Mouse (Mus musculus) kidney, postnatal 36 days (tissue): ENCODE measurements around the gene Qtrt2.

ENCODE experiments used
- DNase-seq, 2 experiments: peaks; one replicate each; pipeline ENCODE4 v3.0.0; 2021 to 2022; ENCODE audit warnings: mixed read lengths in 2 of 2

Gene Qtrt2

DNA sequence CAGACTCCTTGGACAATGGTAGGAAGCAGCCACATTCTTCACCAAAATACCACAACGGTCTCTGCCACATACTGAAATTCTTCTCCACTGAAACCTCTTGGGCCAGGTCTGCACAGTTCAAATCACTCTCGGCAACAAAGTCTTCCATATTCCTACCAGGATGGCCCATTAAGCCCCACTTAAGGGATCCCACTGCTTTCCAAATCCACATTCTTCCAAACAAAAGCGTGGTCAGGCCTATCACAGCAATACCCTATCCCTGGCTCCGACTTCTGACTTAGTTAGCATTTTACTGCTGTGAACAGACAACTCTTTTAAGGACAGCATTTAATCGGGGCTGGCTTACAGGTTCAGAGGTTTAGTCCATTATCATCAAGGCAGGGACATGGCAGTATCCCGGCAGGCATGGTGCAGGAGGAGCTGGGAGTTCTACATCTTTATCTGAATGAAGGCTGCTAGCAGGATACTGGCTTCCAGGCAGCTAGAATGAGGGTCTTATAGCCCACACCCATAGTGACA lies at the start of gene Qtrt2:
TSS of gene Qtrt2 (minus strand) at position 469 of the 519 bp plus-strand sequence.
- DNase-seq: no peak

GRCm38 (mm10) chr16:43973606-43974220 lies 47.1 kb upstream of the Qtrt2 start:
- no peak for DNase-seq

DNA sequence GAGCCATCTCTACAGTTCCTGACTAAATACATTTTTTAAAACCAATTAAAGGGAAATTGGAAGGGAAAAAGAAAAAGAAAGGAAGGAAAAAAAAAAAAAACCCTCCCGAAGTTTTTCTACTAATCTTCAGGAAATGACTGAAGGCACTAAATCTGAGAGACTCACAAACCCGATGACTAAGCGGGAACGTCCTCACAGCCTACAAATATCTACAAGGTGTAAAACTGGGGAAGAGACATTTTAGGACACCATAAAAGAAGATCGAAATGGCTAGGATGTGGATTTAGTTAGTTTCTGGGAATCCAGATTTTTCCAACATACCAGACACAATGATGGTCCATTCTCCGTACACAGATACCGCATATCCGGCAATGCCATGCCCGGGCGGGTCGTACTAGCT lies 46.5 kb upstream of the Qtrt2 start:
- no peak for DNase-seq

- no peak for DNase-seq
Observed at GRCm38 (mm10) chr16:43972391-43972790, 45.8 kb upstream of the Qtrt2 start.

- no peak for DNase-seq
Observed at GRCm38 (mm10) chr16:43971741-43972140, 45.1 kb upstream of the Qtrt2 start.

DNA sequence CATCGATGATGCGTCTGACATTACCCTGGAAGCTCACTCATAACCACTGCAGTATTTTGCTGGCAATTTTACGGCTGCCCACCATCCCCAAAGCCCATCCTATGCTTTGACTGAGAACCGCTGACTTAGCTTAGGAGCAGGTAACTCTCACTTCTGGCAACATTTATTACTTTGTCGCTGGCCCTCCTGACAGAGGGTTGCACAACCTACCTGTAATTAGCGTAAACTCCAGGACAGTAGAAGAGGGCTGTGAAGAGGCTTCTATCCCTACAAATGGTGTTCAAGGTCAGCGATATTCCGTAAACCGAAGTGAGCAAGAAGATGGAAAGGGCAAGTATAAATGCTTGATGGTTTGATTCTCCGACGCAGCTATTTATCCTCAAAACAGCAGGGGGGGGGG lies 44.6 kb upstream of the Qtrt2 start:
- DNase-seq: no peak

GRCm38 (mm10) chr16:43970426-43970825 lies 43.8 kb upstream of the Qtrt2 start:
- no peak for DNase-seq

DNA sequence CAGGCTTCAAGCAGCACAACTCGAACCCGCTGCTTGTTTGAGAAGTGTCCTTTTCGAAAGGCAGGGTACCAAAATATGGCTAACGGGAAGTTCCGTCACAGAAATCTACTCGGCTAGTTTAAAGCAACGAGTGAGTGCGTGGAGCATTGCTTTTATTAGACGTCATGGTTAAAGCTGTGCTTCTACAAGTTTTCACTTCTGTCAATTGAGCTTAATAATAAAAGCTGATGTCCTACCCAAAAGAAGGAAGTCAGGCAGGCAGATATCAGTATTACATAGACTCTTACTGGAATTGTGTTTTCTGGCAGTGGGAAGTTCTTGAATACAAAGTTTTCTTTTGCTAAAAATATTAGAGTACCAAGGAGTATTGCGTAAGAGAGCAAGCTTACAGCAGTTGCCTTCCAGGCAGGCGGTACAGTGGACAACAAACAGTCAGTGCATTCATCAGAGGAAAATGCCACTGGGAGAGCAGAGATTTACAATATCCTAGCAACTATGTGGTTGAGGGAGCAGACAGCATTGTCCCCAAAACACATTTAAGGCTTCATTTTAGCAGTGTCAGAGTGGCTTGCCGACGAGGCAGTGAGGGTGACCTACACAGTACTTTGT lies 39.3 kb upstream of the Qtrt2 start:
- DNase-seq: no peak

GRCm38 (mm10) chr16:43963780-43964179 lies 37.2 kb upstream of the Qtrt2 start:
- no peak for DNase-seq

DNA sequence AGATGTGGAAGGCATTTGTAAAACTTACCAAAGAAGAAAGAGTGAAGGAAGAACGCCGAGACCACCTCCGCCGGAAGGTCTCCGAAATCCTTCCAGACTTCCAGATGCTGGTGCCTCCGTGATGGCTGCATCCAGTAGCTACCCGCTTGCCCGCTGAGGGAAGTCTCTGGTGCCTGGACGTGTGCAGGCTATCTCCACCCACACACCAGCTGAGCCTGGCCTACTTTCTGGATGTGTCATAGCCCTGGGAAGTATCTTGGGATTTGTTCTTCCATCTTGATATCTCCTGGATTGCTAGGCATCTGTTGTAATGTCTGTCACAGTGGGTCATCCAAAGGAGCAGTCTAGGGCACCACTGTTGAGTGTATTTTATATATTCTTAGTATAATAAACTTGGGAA lies 36.7 kb upstream of the Qtrt2 start:
- DNase-seq: no peak

GRCm38 (mm10) chr16:43958038-43958437 lies 31.4 kb upstream of the Qtrt2 start:
- DNase-seq: no peak

- no peak for DNase-seq
Observed at GRCm38 (mm10) chr16:43954913-43955312, 28.3 kb upstream of the Qtrt2 start.

GRCm38 (mm10) chr16:43951591-43951990 lies 25.0 kb upstream of the Qtrt2 start:
- DNase-seq: no peak

- DNase-seq: no peak
Observed at GRCm38 (mm10) chr16:43945869-43946268, 19.3 kb upstream of the Qtrt2 start.

GRCm38 (mm10) chr16:43945351-43945750 lies 18.7 kb upstream of the Qtrt2 start:
- DNase-seq: no peak

DNA sequence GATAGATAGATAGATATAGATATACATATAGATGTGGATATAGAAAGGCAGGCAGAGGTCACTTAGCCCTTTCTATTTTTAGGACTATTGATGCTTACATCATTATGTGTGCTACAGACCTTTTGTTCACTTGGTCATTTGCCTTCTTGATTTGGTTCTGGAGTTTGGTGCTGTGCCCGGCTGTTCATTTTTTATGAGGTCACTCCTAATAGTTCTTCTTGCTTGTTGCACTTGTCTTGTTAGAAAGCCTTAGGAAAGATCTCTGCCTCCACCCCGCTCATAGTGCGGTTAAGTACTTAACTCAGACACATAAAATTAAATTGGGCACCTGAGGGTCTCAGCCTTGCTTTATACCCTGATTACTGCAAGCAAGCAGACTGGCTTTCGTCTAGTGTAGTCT lies 14.2 kb upstream of the Qtrt2 start:
- DNase-seq: no peak

- DNase-seq: no peak
Observed at GRCm38 (mm10) chr16:43935892-43936291, 9.3 kb upstream of the Qtrt2 start.

- DNase-seq: peak in 1 of 2 experiments; percentile 42
Observed at GRCm38 (mm10) chr16:43935367-43935766, 8.8 kb upstream of the Qtrt2 start.

- DNase-seq: no peak
Observed at GRCm38 (mm10) chr16:43934856-43935255, 8.2 kb upstream of the Qtrt2 start.

- no peak for DNase-seq
Observed at GRCm38 (mm10) chr16:43933041-43933440, 6.4 kb upstream of the Qtrt2 start.

GRCm38 (mm10) chr16:43932319-43932718 lies 5.7 kb upstream of the Qtrt2 start:
- no peak for DNase-seq

- DNase-seq: no peak
Observed at GRCm38 (mm10) chr16:43931502-43931901, 4.9 kb upstream of the Qtrt2 start.

DNA sequence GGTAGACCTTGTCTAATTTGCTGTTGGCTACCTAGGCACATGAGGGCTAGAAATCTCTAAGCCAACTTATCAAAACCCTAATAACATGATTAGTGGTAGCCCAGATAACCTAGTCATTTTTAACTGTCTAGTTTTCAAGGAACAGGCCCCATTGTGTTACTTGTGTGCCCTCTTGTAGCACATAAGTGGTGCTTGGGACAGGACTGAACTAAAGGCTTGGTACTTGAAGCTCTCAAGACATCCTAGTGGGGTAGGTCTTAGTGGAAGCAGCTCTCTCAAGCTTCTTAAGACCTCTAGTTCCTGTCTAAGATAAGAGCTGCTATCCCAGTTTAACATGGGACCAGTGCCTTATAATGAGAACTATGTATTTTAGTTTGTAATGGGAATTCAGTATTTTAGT lies 4.0 kb upstream of the Qtrt2 start:
- no peak for DNase-seq

- no peak for DNase-seq
Observed at GRCm38 (mm10) chr16:43925846-43926245, 763 bp downstream of the Qtrt2 start.
